Mouse (Mus musculus) forebrain, embryonic 10.5 days (tissue): ENCODE data around the gene Cxcr4. TPM values are rescaled to one million over a fixed set of nuclear protein-coding genes. Genes with fewer than 3 reads are reported as not detected.

ENCODE experiments used
- DNase-seq: peaks from one replicate; pipeline ENCODE4 v3.0.0-alpha.2; 2017; ENCODE audit warnings: low spot score; ENCODE audit errors: extremely low spot score
- H3K27ac ChIP-seq: fragments of 300-500 bp; sonication (generic); 2 replicates; pipeline ENCODE4 v1.5.1; 2016; ENCODE audit warnings: mild to moderate bottlenecking
- H3K27me3 ChIP-seq: fragments of 300-500 bp; sonication (generic); 2 replicates; pipeline ENCODE4 v1.6.1; 2016; ENCODE audit warnings: mild to moderate bottlenecking; ENCODE audit not compliant: poor library complexity, severe bottlenecking
- H3K36me3 ChIP-seq: fragments of 300-500 bp; sonication (generic); replicated peaks from 2 replicates; pipeline ENCODE4 v1.6.1; 2016; ENCODE audit warnings: mild to moderate bottlenecking, moderate library complexity
- H3K4me1 ChIP-seq: fragments of 300-500 bp; sonication (generic); 2 replicates; pipeline ENCODE4 v1.6.1; 2016
- H3K4me3 ChIP-seq: fragments of 300-500 bp; sonication (generic); 2 replicates; pipeline ENCODE4 v1.5.1; 2016; ENCODE audit warnings: mild to moderate bottlenecking, moderate library complexity
- H3K9me3 ChIP-seq: fragments of 300-500 bp; sonication (generic); 2 replicates; pipeline ENCODE4 v1.6.1; 2016; ENCODE audit warnings: mild to moderate bottlenecking, moderate library complexity
- WGBS: fragments of 180-500 bp; shearing (Covaris S2); methylation state at CpG from one replicate; pipeline ENCODE4 v1.1.7; 2016; 5-methylcytosine and 5-hydroxymethylcytosine counted together
- polyA plus RNA-seq: library from polyadenylated mRNA; unstranded; fragments of >200 nt; fragmentation: Nextera tagmentation; extraction: Ambion mirVana; gene quantifications from 2 replicates; pipeline ENCODE4 v1.2.1, GENCODE M21; 2016

The Cxcr4 gene
- polyA plus RNA-seq, 1 experiment from 2014 or later, result 7.9 TPM

DNA sequence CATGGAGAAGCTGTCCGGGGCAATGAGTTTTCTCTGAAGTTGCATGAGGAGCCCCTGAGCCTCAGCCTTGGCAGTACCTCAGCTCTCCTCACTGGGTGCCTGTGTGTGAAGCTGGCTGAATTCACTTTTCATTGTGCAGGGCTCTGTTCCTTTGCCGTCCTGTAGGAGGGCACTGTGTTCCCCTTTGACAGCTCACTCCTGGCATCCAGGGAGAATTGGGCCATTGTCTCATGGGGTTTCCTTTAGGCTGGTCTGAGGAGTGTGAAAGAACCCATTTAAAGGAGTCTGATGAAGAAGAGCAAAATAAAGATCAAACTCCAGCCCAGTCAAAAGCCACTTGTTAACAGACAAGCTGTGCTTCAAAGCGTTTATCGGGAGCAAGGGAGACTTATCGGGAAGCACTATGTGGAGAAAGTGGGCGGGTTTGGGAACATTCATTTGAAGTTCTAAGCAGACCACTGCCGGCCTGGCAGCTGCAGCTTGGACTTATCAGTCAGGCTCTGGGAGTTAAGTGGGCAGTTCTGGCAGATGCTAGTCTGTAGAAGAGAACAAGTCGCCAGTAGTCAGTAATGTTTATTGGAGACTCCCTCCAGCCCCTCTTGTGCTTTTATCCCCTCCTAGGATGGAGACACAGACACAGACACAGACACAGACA, 40.2 kb downstream of the Cxcr4 start:
- Histone ChIP-seq H3K27me3 (no peaks in the 10 kb centered on the region), H3K4me3 (no peak overlapping the region), H3K9me3 (no peaks in the 10 kb centered on the region), H3K27ac (peak overlapping the region; percentile 44; the same call in 1 of the 2 replicates), H3K4me1 (peaks cover 17% of the 10 kb centered on the region), H3K36me3 (no peaks in the 10 kb centered on the region)
- DNase-seq, result no peak
- WGBS, result 29% methylated on average over 8 of the region's 8 CpGs

DNA sequence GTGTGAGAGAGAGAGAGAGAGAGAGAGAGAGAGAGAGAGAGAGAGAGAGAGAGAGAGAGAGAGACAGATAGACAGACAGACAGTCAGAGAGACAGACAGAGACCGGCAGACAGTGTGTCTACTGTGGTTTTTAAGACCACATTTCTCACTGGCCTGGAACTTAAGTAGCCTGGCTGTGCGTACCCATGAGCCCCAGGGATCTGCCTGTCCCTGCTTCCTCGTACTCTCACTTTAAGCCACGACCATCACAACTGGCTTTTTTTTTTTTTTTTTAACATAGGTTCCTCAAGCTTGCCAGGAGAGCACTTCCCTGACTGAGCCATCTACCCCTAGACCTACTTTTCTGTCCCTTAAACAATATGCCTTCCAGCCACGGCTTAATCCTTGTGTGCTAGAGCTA, 42.7 kb downstream of the Cxcr4 start:
- DNase-seq, result no peak
- no peak overlapping the region for H3K27ac ChIP-seq
- no peaks in the 10 kb centered on the region for H3K27me3 ChIP-seq
- 60% methylated on average over 5 of the region's 5 CpGs for WGBS
- peaks cover 33% of the 10 kb centered on the region for H3K4me1 ChIP-seq
- H3K4me3 ChIP-seq, result no peak overlapping the region
- H3K9me3 ChIP-seq, result no peaks in the 10 kb centered on the region
- H3K36me3 ChIP-seq, result no peaks in the 10 kb centered on the region

DNA sequence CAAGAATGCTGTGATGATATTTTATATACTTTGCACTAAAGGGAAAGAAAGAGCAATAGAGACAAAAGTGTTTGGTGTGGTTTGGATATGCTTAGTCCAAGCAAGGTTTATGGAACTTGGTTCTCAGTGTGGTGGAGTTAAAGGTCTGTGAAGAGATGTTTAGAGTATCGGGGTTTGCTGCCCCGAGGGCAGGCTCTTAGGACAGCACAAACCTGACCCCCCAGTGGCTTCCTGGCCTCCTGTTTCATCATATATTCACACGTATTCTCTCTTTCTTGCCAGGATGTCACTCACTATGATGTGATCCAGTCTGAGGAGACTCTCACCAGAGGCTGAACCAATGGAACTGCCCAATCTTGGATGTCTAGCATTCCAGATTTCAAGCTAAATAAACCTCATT, 43.1 kb downstream of the Cxcr4 start:
- no peak for DNase-seq
- WGBS, result 71% methylated on average over 3 of the region's 3 CpGs
- peaks cover 34% of the 10 kb centered on the region for H3K4me1 ChIP-seq

DNA sequence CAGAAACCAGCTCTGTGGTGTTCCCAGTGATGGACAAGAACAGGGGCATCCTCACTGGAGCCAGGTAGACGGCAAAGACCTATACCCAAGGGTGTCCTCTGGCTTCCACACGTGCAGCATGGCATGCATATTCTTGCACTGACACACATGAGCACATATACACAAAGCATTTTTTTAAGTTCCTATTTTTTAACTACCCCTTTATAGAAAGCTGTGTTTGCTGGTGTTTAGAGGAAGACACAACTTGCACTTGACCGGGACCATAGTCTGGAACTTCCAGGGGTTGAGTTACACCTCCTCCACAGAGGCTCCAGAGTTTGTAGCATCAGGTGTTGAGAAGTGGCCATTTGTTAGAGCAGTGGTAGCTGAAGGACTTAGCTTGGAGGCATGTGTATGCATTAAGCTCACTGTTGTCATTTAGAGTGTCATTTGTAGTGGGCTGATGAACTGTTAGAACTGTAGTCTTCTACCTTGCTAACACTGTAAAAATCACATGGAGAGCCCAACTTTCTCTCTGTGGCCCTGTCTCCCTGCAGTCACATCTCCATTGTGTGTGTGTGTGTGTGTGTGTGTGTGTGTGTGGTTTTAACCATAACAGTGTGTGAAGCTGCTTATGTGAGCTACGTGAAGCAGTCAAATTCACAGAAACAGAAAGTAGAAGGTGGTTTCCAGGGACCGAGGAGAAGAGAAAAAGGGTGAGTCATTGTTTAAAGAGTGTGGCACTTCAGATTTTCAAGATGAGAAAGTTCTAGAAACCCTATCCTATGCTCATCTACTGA, 43.7 kb downstream of the Cxcr4 start:
- no peaks in the 10 kb centered on the region for H3K27me3 ChIP-seq
- H3K4me1 ChIP-seq, result peaks cover 35% of the 10 kb centered on the region
- no peak overlapping the region for H3K4me3 ChIP-seq
- no peak overlapping the region for H3K27ac ChIP-seq
- no peaks in the 10 kb centered on the region for H3K9me3 ChIP-seq
- DNase-seq, result no peak
- 90% methylated on average over 5 of the region's 5 CpGs for WGBS
- H3K36me3 ChIP-seq, result no peaks in the 10 kb centered on the region

More for the DNA sequence above, 43.1 kb downstream of the Cxcr4 start:
- no peak overlapping the region for H3K27ac ChIP-seq
- H3K9me3 ChIP-seq, result no peaks in the 10 kb centered on the region
- no peaks in the 10 kb centered on the region for H3K36me3 ChIP-seq
- no peaks in the 10 kb centered on the region for H3K27me3 ChIP-seq
- no peak overlapping the region for H3K4me3 ChIP-seq

DNA sequence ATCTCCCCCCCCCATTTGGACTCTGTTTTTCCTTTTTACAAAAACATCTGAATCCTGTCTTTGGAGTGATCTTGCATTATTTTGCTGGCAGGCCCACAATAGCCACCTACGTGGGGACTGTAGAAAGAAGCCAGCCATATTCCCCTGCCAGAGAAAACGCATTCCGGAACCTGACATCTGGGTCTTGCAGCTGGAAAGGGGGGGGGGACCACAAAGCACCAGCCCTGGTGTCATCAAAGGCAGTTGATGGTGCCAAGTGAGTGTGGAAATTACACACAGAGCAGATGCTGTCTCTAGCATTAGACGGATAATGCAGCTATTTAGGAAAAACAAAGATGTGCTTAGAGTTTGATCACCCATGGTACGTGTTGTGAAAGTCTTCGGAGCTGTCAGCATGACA, 46.4 kb downstream of the Cxcr4 start:
- peaks cover 23% of the 10 kb centered on the region for H3K4me1 ChIP-seq
- no peak overlapping the region for H3K27ac ChIP-seq
- DNase-seq, result no peak
- H3K4me3 ChIP-seq, result no peak overlapping the region
- 81% methylated on average over 6 of the region's 6 CpGs for whole genome bisulfite sequencing
- H3K36me3 ChIP-seq, result no peaks in the 10 kb centered on the region
- H3K27me3 ChIP-seq, result no peaks in the 10 kb centered on the region
- no peaks in the 10 kb centered on the region for H3K9me3 ChIP-seq

DNA sequence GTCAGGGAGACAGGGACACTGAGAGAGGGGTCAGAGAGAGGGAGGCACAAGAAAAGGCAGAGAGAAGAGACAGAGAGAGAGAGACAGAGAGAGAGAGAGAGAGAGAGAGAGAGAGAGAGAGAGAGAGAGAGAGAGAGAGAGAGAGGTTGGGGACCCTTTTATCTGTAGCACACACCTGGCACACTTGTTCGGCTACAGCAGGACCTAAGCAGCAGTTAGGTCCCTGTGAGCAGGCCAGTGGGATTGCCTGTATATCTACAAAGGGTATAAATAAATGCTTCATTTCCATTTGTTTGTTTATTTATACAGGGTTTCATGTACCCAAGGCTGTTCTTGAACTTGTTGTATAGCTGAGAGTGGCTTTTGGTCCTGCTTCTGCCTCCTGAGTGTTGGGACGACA, 49.0 kb downstream of the Cxcr4 start:
- no peaks in the 10 kb centered on the region for H3K9me3 ChIP-seq
- no peaks in the 10 kb centered on the region for H3K27me3 ChIP-seq
- no peak overlapping the region for H3K4me3 ChIP-seq
- DNase-seq, result no peak
- peaks cover 36% of the 10 kb centered on the region for H3K4me1 ChIP-seq
- 99% methylated on average over 2 of the region's 2 CpGs for WGBS
- H3K27ac ChIP-seq, result no peak overlapping the region
- no peaks in the 10 kb centered on the region for H3K36me3 ChIP-seq

DNA sequence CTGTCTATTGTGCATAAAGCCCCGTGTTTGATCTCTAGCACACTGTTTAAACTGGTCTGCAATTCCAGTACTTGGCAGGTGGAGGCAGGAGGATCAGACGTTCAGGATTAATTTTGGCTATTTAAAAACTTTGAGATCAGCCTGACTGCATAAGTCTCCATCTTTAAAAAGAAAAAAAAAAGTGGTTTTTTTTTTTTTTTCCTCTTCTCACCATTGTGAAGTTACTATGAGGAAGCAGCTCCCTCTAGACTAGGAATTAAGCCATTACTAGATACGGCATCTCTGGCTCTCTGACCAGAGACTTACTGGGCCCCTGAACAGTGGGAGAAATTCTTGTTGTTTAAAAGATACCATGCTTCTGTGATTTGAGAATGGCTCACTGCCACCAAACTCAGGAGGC, 49.5 kb downstream of the Cxcr4 start:
- Histone ChIP-seq H3K4me1 (peaks cover 36% of the 10 kb centered on the region), H3K9me3 (no peaks in the 10 kb centered on the region), H3K4me3 (no peak overlapping the region), H3K27ac (no peak overlapping the region), H3K36me3 (no peaks in the 10 kb centered on the region), H3K27me3 (no peaks in the 10 kb centered on the region)
- no peak for DNase-seq
- 68% methylated on average over 3 of the region's 3 CpGs for WGBS

DNA sequence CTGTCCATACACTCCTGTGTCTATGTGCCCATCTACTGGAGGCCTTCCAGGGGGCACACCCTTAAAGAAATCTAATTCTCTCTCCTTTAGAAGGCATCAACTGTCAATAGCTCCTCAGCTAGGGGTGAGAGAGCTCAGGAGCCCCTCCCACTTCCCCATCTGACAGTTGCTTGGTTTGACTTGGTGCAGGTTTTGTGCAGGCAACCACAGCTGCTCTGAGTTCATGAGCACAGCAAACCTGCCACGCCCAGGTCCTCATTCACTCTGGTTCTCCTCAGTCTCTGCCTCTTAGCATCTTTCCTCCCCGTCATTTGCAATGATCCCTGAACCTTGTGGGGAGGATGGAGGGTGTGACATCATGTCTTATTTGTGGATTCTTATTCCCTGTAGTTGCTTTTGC, 51.9 kb downstream of the Cxcr4 start:
- Histone ChIP-seq H3K27ac (no peak overlapping the region), H3K4me3 (no peak overlapping the region), H3K27me3 (no peaks in the 10 kb centered on the region), H3K9me3 (no peaks in the 10 kb centered on the region), H3K4me1 (peaks cover 27% of the 10 kb centered on the region), H3K36me3 (no peaks in the 10 kb centered on the region)
- DNase-seq, result no peak
- WGBS, result 83% methylated on average over 2 of the region's 2 CpGs

DNA sequence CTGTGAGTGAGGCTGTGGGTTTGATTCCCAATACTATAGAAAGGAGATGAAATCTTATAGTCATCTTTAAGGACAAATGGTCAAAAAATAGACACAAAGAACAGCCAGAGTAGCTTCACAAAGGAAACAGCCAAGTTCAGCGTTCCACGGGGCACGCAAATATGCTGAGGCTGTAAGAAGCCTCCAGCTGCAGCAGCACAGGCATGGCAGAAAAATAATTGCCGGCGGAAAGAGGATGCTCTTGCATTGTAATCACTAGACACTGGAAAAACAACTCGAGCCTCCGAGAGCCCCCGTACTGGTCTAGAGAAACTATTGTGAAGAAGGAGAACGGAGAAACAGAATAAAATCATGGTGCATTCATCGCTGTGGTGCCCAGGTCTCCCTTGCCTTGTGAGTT, 52.5 kb downstream of the Cxcr4 start:
- H3K4me3 ChIP-seq, result no peak overlapping the region
- no peaks in the 10 kb centered on the region for H3K9me3 ChIP-seq
- DNase-seq, result no peak
- H3K36me3 ChIP-seq, result no peaks in the 10 kb centered on the region
- H3K27me3 ChIP-seq, result no peaks in the 10 kb centered on the region
- H3K4me1 ChIP-seq, result peaks cover 21% of the 10 kb centered on the region
- peak overlapping the region; percentile 63; the same call in 1 of the 2 replicates for H3K27ac ChIP-seq
- 87% methylated on average over 10 of the region's 10 CpGs for WGBS

Other genes starting within 250 kb of the Cxcr4 start
- 378 and 390 TPM in 2 replicates for gene Mcm6, start 232.6 kb downstream of the Cxcr4 start, polyA plus RNA-seq
- 186 and 191 TPM in 2 replicates for gene Dars, start 174.9 kb downstream of the Cxcr4 start, polyA plus RNA-seq